Mouse (Mus musculus) kidney, adult 2 months (tissue): Measurements from ENCODE around the gene Olfr447.

Experiments
- CTCF ChIP-seq: fragments of 200-500 bp; conservative IDR thresholded peaks from 2 replicates; pipeline ENCODE4 v1.5.1; 2011; ENCODE audit warnings: low read depth, mild to moderate bottlenecking, control low read depth, low read length, moderate library complexity, mixed read lengths; ENCODE audit not compliant: insufficient read depth, insufficient read length
- POLR2A ChIP-seq: fragments of 200-500 bp; IDR thresholded peaks from one replicate; pipeline ENCODE4 v1.6.1; 2011; ENCODE audit warnings: low read depth, low read length, control low read depth

- no peak for TF ChIP-seq POLR2A
- TF ChIP-seq CTCF, result no peak
Observed at GRCm38 (mm10) chr6:42900345-42900744, 8.3 kb upstream of the Olfr447 start.
